In genomic region chr4:125124424-125125209, GRCm38 (mm10) we compare ENCODE assay signal across 9 mouse cellular contexts. TPM values are rescaled to one million over a fixed set of nuclear protein-coding genes. Genes with fewer than 3 reads are reported as not detected.
DNase-seq lines count a peak whose midpoint lies in the region; ATAC-seq and TF ChIP-seq lines count a peak whose summit lies in the region.
"Had no signal": no experiment of that assay in that cellular context is flagged by ENCODE, and none has a peak within 500 bp of the region (broad histone marks: within the 10 kb centered on the region; RNA-seq: fewer than 3 reads in every experiment).

No protein-coding gene starts in this region.

- 35% methylated on average over 7 of the region's 7 CpGs for WGBS in heart, postnatal 0 days
- WGBS in lung, embryonic 15.5 days = 39% methylated on average over 7 of the region's 7 CpGs
- 21% methylated on average over 7 of the region's 7 CpGs for WGBS in thymus, adult 2 months
- WGBS in forebrain, postnatal 0 days = 41% methylated on average over 7 of the region's 7 CpGs

- H3K36me3 ChIP-seq in E14TG2a.4 (ENCODE audit: insufficient read depth, low read length) = peaks cover 70% of the 10 kb centered on the region
- H3K36me3 ChIP-seq in heart, postnatal 0 days (replicated peaks; ENCODE audit: control insufficient read depth, insufficient read depth, low read length) = peaks cover 12% of the 10 kb centered on the region
- no peaks in the 10 kb centered on the region for H3K36me3 ChIP-seq in lung, embryonic 15.5 days
- peaks cover 16% of the 10 kb centered on the region for H3K36me3 ChIP-seq in thymus, adult 2 months (ENCODE audit: control insufficient read depth, insufficient read depth, low read length)
- no peaks in the 10 kb centered on the region for H3K36me3 ChIP-seq in forebrain, postnatal 0 days (ENCODE audit: insufficient read depth)

- H3K4me2 ChIP-seq in heart, postnatal 0 days (ENCODE audit: low read depth, low read length) = no peak overlapping the region
- no peak overlapping the region for H3K4me2 ChIP-seq in lung, embryonic 15.5 days
- H3K4me2 ChIP-seq in forebrain, postnatal 0 days (ENCODE audit: low read depth) = no peak overlapping the region
- H3K4me2 ChIP-seq: neural tube, embryonic 12.5 days had no signal

- DNase-seq in 3134 (ENCODE audit: extremely low read depth, insufficient read length, low spot score) = peak; percentile 78
- DNase-seq in heart, postnatal 0 days (ENCODE audit: low spot score) = no peak
- DNase-seq in thymus, adult 2 months = peak; percentile 67
- DNase-seq in frontal cortex, postnatal 25 days (ENCODE audit: low spot score in 2 of 2) = no peak
- DNase-seq in right cerebral cortex, postnatal 4 days = no peak
- no peak for DNase-seq in forebrain, postnatal 0 days

- no peak for TF ChIP-seq EP300 in heart, postnatal 0 days (IDR thresholded peaks at IDR 0.05; ENCODE audit: low read depth)

- no peak for TF ChIP-seq POLR2A in thymus, adult 2 months (IDR thresholded peaks at IDR 0.05; ENCODE audit: control insufficient read depth, extremely low read depth, insufficient read depth, low read length, poor library complexity)

- ATAC-seq in heart, postnatal 0 days (ENCODE audit: insufficient read depth, low read depth) = no peak
- ATAC-seq in lung, embryonic 15.5 days (ENCODE audit: borderline replicate concordance, extremely low read depth, low FRiP score, low TSS enrichment) = no peak
- no peak for ATAC-seq in forebrain, postnatal 0 days

- H3K9ac ChIP-seq in heart, postnatal 0 days (replicated peaks; ENCODE audit: low read depth, low read length) = no peak overlapping the region
- no peak overlapping the region for H3K9ac ChIP-seq in lung, embryonic 15.5 days
- no peak overlapping the region for H3K9ac ChIP-seq in forebrain, postnatal 0 days
- H3K9ac ChIP-seq: neural tube, embryonic 12.5 days had no signal

- no peak for TF ChIP-seq CTCF in E14TG2a.4 (conservative IDR thresholded peaks at IDR 0.05; ENCODE audit: low read length)
- no peak for TF ChIP-seq CTCF in heart, postnatal 0 days (IDR thresholded peaks at IDR 0.05; ENCODE audit: low read depth)
- TF ChIP-seq CTCF in thymus, adult 2 months (IDR thresholded peaks at IDR 0.05; ENCODE audit: borderline replicate concordance, control insufficient read depth, extremely low read depth, insufficient read depth, low read length, poor library complexity) = no peak; the same call in 1 of the 2 replicates
- no peak for TF ChIP-seq CTCF in forebrain, postnatal 0 days (IDR thresholded peaks at IDR 0.05; ENCODE audit: low read depth)

- H3K4me1 ChIP-seq in E14TG2a.4 (replicated peaks; ENCODE audit: low read depth, low read length) = peaks cover 95% of the 10 kb centered on the region
- peaks cover 47% of the 10 kb centered on the region for H3K4me1 ChIP-seq in heart, postnatal 0 days (ENCODE audit: control insufficient read depth, insufficient read depth)
- peaks cover 24% of the 10 kb centered on the region for H3K4me1 ChIP-seq in lung, embryonic 15.5 days
- peaks cover 64% of the 10 kb centered on the region for H3K4me1 ChIP-seq in thymus, adult 2 months (replicated peaks; ENCODE audit: control insufficient read depth, insufficient read depth, low read length)
- no peaks in the 10 kb centered on the region for H3K4me1 ChIP-seq in forebrain, postnatal 0 days (ENCODE audit: insufficient read depth)

- H3K9me3 ChIP-seq in E14TG2a.4 (ENCODE audit: low read length) = no peaks in the 10 kb centered on the region
- no peaks in the 10 kb centered on the region for H3K9me3 ChIP-seq in heart, postnatal 0 days (replicated peaks; ENCODE audit: control insufficient read depth, low read length)
- no peaks in the 10 kb centered on the region for H3K9me3 ChIP-seq in lung, embryonic 15.5 days
- H3K9me3 ChIP-seq in forebrain, postnatal 0 days (ENCODE audit: low read length) = no peaks in the 10 kb centered on the region
- H3K9me3 ChIP-seq: neural tube, embryonic 12.5 days had no signal

- H3K27me3 ChIP-seq in E14TG2a.4 (ENCODE audit: insufficient read depth, low read length) = peaks cover 18% of the 10 kb centered on the region
- H3K27me3 ChIP-seq in heart, postnatal 0 days (ENCODE audit: control insufficient read depth, insufficient read depth, low read length) = no peaks in the 10 kb centered on the region
- H3K27me3 ChIP-seq in lung, embryonic 15.5 days = no peaks in the 10 kb centered on the region
- H3K27me3 ChIP-seq in thymus, adult 2 months (ENCODE audit: control insufficient read depth, insufficient read depth, low read length) = no peaks in the 10 kb centered on the region
- no peaks in the 10 kb centered on the region; the same call in 1 of the 2 replicates for H3K27me3 ChIP-seq in forebrain, postnatal 0 days (ENCODE audit: insufficient read depth, low read length)

- peak overlapping the region; percentile 36 for H3K27ac ChIP-seq in heart, postnatal 0 days (ENCODE audit: low read depth)
- H3K27ac ChIP-seq in lung, embryonic 15.5 days = 0 out of 2 replicates have a peak overlapping the region, but pooled peaks have one; percentile 9
- H3K27ac ChIP-seq in thymus, adult 2 months (ENCODE audit: control insufficient read depth, insufficient read depth, low read length) = peak overlapping the region; percentile 74
- H3K27ac ChIP-seq in forebrain, postnatal 0 days (ENCODE audit: low read depth, low read length) = no peak overlapping the region
- H3K27ac ChIP-seq: neural tube, embryonic 12.5 days had no signal

- peak overlapping the region; percentile 91 for H3K4me3 ChIP-seq in E14TG2a.4 (replicated peaks; ENCODE audit: low read length)
- no peak overlapping the region for H3K4me3 ChIP-seq in heart, postnatal 0 days (ENCODE audit: low read depth, low read length)
- no peak overlapping the region for H3K4me3 ChIP-seq in lung, embryonic 15.5 days
- H3K4me3 ChIP-seq in thymus, adult 2 months (ENCODE audit: control insufficient read depth, insufficient read depth, low read length) = peak overlapping the region; percentile 24
- H3K4me3 ChIP-seq in forebrain, postnatal 0 days (ENCODE audit: low read depth, low read length) = no peak overlapping the region
- H3K4me3 ChIP-seq: neural tube, embryonic 12.5 days had no signal

RNA-seq across cellular contexts. Expression of gene Zc3h12a, which starts 3.0 kb away (rescaled TPM):
- total RNA-seq in heart, postnatal 0 days (2014; rRNA removed; ENCODE audit: low replicate concordance) = 0.57 and 1.0 TPM in 2 replicates
- polyA plus RNA-seq in heart, postnatal 0 days (2015; fragmentation: Nextera tagmentation; extraction: Ambion mirVana) = 0.59 and 0.65 TPM in 2 replicates
- polyA plus RNA-seq in lung, embryonic 15.5 days (2015; fragmentation: Nextera tagmentation; extraction: Ambion mirVana) = 0.57 and 0.60 TPM in 2 replicates
- 27.4 and 28.7 TPM in 2 replicates for polyA plus RNA-seq in thymus, adult 2 months (2012; rRNA removed)
- total RNA-seq in forebrain, postnatal 0 days (2014; rRNA removed) = not detected in 2 replicates
- 0.05 and 0.07 TPM in 2 replicates for polyA plus RNA-seq in forebrain, postnatal 0 days (2015; fragmentation: Nextera tagmentation; extraction: Ambion mirVana)

RNA-seq across cellular contexts. Expression of gene Meaf6, which starts 39.7 kb away (rescaled TPM):
- total RNA-seq in heart, postnatal 0 days (2014; rRNA removed; ENCODE audit: low replicate concordance) = 11.0 and 28.9 TPM in 2 replicates
- 28.9 and 33.2 TPM in 2 replicates for polyA plus RNA-seq in heart, postnatal 0 days (2015; fragmentation: Nextera tagmentation; extraction: Ambion mirVana)
- 52.3 and 53.4 TPM in 2 replicates for polyA plus RNA-seq in lung, embryonic 15.5 days (2015; fragmentation: Nextera tagmentation; extraction: Ambion mirVana)
- 26.4 and 30.7 TPM in 2 replicates for polyA plus RNA-seq in thymus, adult 2 months (2012; rRNA removed)
- 112 and 129 TPM in 2 replicates for total RNA-seq in forebrain, postnatal 0 days (2014; rRNA removed)
- 134 and 153 TPM in 2 replicates for polyA plus RNA-seq in forebrain, postnatal 0 days (2015; fragmentation: Nextera tagmentation; extraction: Ambion mirVana)

RNA-seq across cellular contexts. Expression of gene Snip1, which starts 58.1 kb away (rescaled TPM):
- 15.9 and 29.2 TPM in 2 replicates for total RNA-seq in heart, postnatal 0 days (2014; rRNA removed; ENCODE audit: low replicate concordance)
- polyA plus RNA-seq in heart, postnatal 0 days (2015; fragmentation: Nextera tagmentation; extraction: Ambion mirVana) = 9.9 and 10.5 TPM in 2 replicates
- 31.0 and 32.9 TPM in 2 replicates for polyA plus RNA-seq in lung, embryonic 15.5 days (2015; fragmentation: Nextera tagmentation; extraction: Ambion mirVana)
- 20.5 and 22.5 TPM in 2 replicates for polyA plus RNA-seq in thymus, adult 2 months (2012; rRNA removed)
- 30.7 and 46.6 TPM in 2 replicates for total RNA-seq in forebrain, postnatal 0 days (2014; rRNA removed)
- 18.0 and 18.8 TPM in 2 replicates for polyA plus RNA-seq in forebrain, postnatal 0 days (2015; fragmentation: Nextera tagmentation; extraction: Ambion mirVana)

RNA-seq across cellular contexts. Expression of gene Dnali1, which starts 59.1 kb away (rescaled TPM):
- not detected in 2 replicates for total RNA-seq in heart, postnatal 0 days (2014; rRNA removed; ENCODE audit: low replicate concordance)
- 0.27 TPM in 1 of 2 replicates, not detected in the other for polyA plus RNA-seq in heart, postnatal 0 days (2015; fragmentation: Nextera tagmentation; extraction: Ambion mirVana)
- 1.7 and 2.0 TPM in 2 replicates for polyA plus RNA-seq in lung, embryonic 15.5 days (2015; fragmentation: Nextera tagmentation; extraction: Ambion mirVana)
- 0.22 and 0.57 TPM in 2 replicates for polyA plus RNA-seq in thymus, adult 2 months (2012; rRNA removed)
- 1.9 and 2.4 TPM in 2 replicates for total RNA-seq in forebrain, postnatal 0 days (2014; rRNA removed)
- polyA plus RNA-seq in forebrain, postnatal 0 days (2015; fragmentation: Nextera tagmentation; extraction: Ambion mirVana) = 1.3 and 1.9 TPM in 2 replicates

Comparison
In these comparisons a context has a peak if more than half of its experiments do, and no peak if none do; other contexts are left out.
1. DNase-seq: peak in 3134 (single experiment) and thymus, adult 2 months (single experiment); none in heart, postnatal 0 days (single experiment), frontal cortex, postnatal 25 days (0 of 2), right cerebral cortex, postnatal 4 days (single experiment) and forebrain, postnatal 0 days (single experiment).
2. H3K4me3 ChIP-seq: peak in E14TG2a.4 (single experiment) and thymus, adult 2 months (single experiment); none in heart, postnatal 0 days (single experiment), lung, embryonic 15.5 days (single experiment) and forebrain, postnatal 0 days (single experiment).
3. RNA of gene Zc3h12a, which starts 3.0 kb away (polyA plus RNA-seq): 27.4 to 28.7 TPM in thymus, adult 2 months; 0.59 to 0.65 TPM in heart, postnatal 0 days, 0.57 to 0.60 TPM in lung, embryonic 15.5 days and 0.05 to 0.07 TPM in forebrain, postnatal 0 days; every median in the first group is over 10 times any median in the second.